9 mouse cellular contexts compared by ENCODE assay signal in the genomic region with DNA sequence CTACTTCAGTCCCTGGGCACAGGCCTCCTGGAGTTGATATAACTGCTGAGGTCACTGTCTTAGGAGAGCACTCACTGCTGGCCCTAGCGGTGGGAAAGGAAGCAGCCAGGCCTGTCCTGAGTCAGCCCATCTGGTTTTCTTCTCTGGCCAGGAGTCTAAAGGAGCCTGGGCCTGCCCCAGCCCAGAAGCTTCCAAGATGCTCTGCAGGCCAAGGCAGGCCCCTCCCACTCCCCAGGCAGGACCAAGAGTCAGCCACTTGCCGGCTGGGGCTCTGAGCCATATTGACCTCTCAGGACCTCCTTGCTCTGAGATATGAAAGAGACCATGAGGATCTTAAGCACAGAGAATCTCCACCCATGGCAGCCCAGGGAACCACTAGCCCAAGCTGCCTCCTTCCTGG.
DNase-seq lines count a peak whose midpoint lies in the region; ATAC-seq lines count a peak whose summit lies in the region.
"Had no signal": no experiment of that assay in that cellular context is flagged by ENCODE, and none has a peak within 500 bp of the region (broad histone marks: within the 10 kb centered on the region; RNA-seq: fewer than 3 reads in every experiment).

No protein-coding gene starts in this region.

- peak; percentile 40; the same call in 1 of the 2 replicates for ATAC-seq in heart, embryonic 15.5 days (replicated peaks; ENCODE audit: insufficient number of reproducible peaks, insufficient read depth, low FRiP score, low read depth)
- peak; percentile 74 for ATAC-seq in lung, embryonic 15.5 days (ENCODE audit: borderline replicate concordance, extremely low read depth, low FRiP score, low TSS enrichment)

- intact Hi-C loops in left cerebral cortex, postnatal 25 days (cut with DNase I): no loop called here

- H3K27ac ChIP-seq in heart, embryonic 15.5 days: peak overlapping the region; percentile 53
- peak overlapping the region; percentile 66 for H3K27ac ChIP-seq in lung, embryonic 15.5 days
- H3K27ac ChIP-seq: liver, embryonic 15.5 days had no signal

- WGBS in heart, embryonic 15.5 days: 11% methylated on average over 2 of the region's 2 CpGs
- 14% methylated on average over 2 of the region's 2 CpGs for WGBS in lung, embryonic 15.5 days

- H3K9ac ChIP-seq in heart, embryonic 15.5 days: 0 out of 2 replicates have a peak overlapping the region, but pooled peaks have one; percentile 11
- no peak overlapping the region for H3K9ac ChIP-seq in lung, embryonic 15.5 days
- H3K9ac ChIP-seq: liver, embryonic 15.5 days had no signal

- H3K27me3 ChIP-seq in heart, embryonic 15.5 days: no peaks in the 10 kb centered on the region
- H3K27me3 ChIP-seq in lung, embryonic 15.5 days: no peaks in the 10 kb centered on the region
- H3K27me3 ChIP-seq: liver, embryonic 15.5 days had no signal

- DNase-seq in cerebellum, adult 11-12 months: peak; percentile 51
- no peak for DNase-seq in cerebellum, adult 11 months
- DNase-seq in cerebellum, adult 9-10 months: peak; percentile 42
- DNase-seq in layer of hippocampus, postnatal 25 days (ENCODE audit: extremely low spot score in 1 of 2, low spot score in 1 of 2): no peak
- no peak for DNase-seq in left cerebral cortex, postnatal 25 days (ENCODE audit: low spot score in 2 of 2)
- DNase-seq in left cerebral cortex, adult 8-10 months (ENCODE audit: low spot score in 2 of 2): no peak

- no peaks in the 10 kb centered on the region for H3K9me3 ChIP-seq in heart, embryonic 15.5 days (replicated peaks)
- no peaks in the 10 kb centered on the region for H3K9me3 ChIP-seq in lung, embryonic 15.5 days
- H3K9me3 ChIP-seq: liver, embryonic 15.5 days had no signal

- peaks cover 49% of the 10 kb centered on the region for H3K4me1 ChIP-seq in heart, embryonic 15.5 days (replicated peaks)
- H3K4me1 ChIP-seq in lung, embryonic 15.5 days: peaks cover 29% of the 10 kb centered on the region
- H3K4me1 ChIP-seq: liver, embryonic 15.5 days had no signal

- no peaks in the 10 kb centered on the region for H3K36me3 ChIP-seq in heart, embryonic 15.5 days
- no peaks in the 10 kb centered on the region for H3K36me3 ChIP-seq in lung, embryonic 15.5 days
- H3K36me3 ChIP-seq: liver, embryonic 15.5 days had no signal

- no peak overlapping the region for H3K4me2 ChIP-seq in heart, embryonic 15.5 days
- H3K4me2 ChIP-seq in lung, embryonic 15.5 days: no peak overlapping the region
- H3K4me2 ChIP-seq: liver, embryonic 15.5 days had no signal

- no peak overlapping the region for H3K4me3 ChIP-seq in heart, embryonic 15.5 days
- H3K4me3 ChIP-seq in lung, embryonic 15.5 days: no peak overlapping the region
- H3K4me3 ChIP-seq: liver, embryonic 15.5 days had no signal

Comparison
In these comparisons a context has a peak if more than half of its experiments do, and no peak if none do; other contexts are left out.
1. DNase-seq: peak in cerebellum, adult 11-12 months (single experiment) and cerebellum, adult 9-10 months (single experiment); none in cerebellum, adult 11 months (single experiment), layer of hippocampus, postnatal 25 days (0 of 2), left cerebral cortex, postnatal 25 days (0 of 2) and left cerebral cortex, adult 8-10 months (0 of 2).